Mouse (Mus musculus): ENCODE data around the gene Phtf2. TPM values are rescaled to one million over a fixed set of nuclear protein-coding genes. Genes with fewer than 3 reads are reported as not detected.

Phtf2 gene
- polyA plus RNA-seq, 1 experiment from 2014 or later = 23.4 TPM

- Histone ChIP-seq H3K4me3 (no peak overlapping the region), H3K27me3 (replicated peaks) (no peaks in the 10 kb centered on the region), H3K27ac (no peak overlapping the region), H3K4me1 (no peaks in the 10 kb centered on the region), H3K9me3 (no peaks in the 10 kb centered on the region), H3K36me3 (no peaks in the 10 kb centered on the region), H3K4me2 (replicated peaks) (no peak overlapping the region), H3K9ac (no peak overlapping the region)
- WGBS = 98% methylated on average over 2 of the region's 2 CpGs
- ATAC-seq (ENCODE audit: low FRiP score, low read depth) = no peak
Observed at GRCm38 (mm10) chr5:20858404-20858803, 23.5 kb downstream of the Phtf2 start.

DNA sequence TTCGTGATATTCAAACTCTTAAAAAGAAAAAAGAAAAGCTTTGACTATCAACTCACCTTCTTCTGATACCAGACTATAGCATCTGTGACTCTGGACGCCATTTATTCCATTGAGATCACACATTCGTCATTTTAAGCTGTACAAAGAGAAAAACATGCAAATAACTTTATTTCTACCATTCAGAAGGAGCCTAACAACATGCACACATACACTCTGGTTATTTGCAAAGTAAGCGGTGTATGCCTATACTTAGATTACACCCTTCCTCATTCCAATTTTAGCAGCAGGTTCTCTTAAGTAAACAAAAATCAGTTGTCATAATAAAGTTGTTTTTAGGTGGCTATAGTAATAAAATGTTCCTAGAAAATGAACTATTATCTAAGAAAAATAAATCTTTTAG, 26.9 kb downstream of the Phtf2 start:
- Histone ChIP-seq H3K27me3 (replicated peaks) (no peaks in the 10 kb centered on the region), H3K36me3 (no peaks in the 10 kb centered on the region), H3K4me2 (replicated peaks) (no peak overlapping the region), H3K9me3 (no peaks in the 10 kb centered on the region), H3K9ac (no peak overlapping the region), H3K27ac (no peak overlapping the region), H3K4me1 (no peaks in the 10 kb centered on the region), H3K4me3 (no peak overlapping the region)
- 93% methylated on average over 4 of the region's 4 CpGs for WGBS
- no peak for ATAC-seq (ENCODE audit: low FRiP score, low read depth)

- WGBS = 95% methylated on average over 2 of the region's 2 CpGs
- Histone ChIP-seq H3K36me3 (no peaks in the 10 kb centered on the region), H3K4me2 (replicated peaks) (no peak overlapping the region), H3K27ac (no peak overlapping the region), H3K9ac (no peak overlapping the region), H3K4me3 (no peak overlapping the region), H3K4me1 (no peaks in the 10 kb centered on the region), H3K9me3 (no peaks in the 10 kb centered on the region), H3K27me3 (replicated peaks) (no peaks in the 10 kb centered on the region)
- ATAC-seq (ENCODE audit: low FRiP score, low read depth) = no peak
Observed at GRCm38 (mm10) chr5:20847010-20847409, 34.9 kb downstream of the Phtf2 start.

DNA sequence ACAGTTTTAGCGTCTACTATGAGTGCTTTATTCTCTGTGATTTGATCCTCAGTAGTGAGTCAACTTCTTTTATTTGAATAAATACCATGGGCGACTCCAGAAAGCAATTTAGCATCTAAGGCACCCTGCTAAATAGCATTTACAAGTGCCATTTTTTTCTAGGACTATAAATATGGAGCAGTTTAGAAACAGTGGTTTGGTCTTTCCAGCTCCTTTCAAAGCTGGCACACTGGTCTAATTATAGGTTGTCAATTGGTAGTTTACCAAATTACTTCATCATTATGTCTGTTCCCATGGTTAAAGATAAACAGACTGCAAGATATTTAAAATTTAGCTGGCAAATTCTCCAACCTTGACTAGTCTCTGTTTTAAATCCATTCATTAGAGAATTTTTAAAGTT, 38.1 kb downstream of the Phtf2 start:
- Histone ChIP-seq H3K4me1 (no peaks in the 10 kb centered on the region), H3K4me3 (no peak overlapping the region), H3K9ac (no peak overlapping the region), H3K9me3 (no peaks in the 10 kb centered on the region), H3K27ac (no peak overlapping the region), H3K4me2 (replicated peaks) (no peak overlapping the region), H3K27me3 (replicated peaks) (no peaks in the 10 kb centered on the region), H3K36me3 (no peaks in the 10 kb centered on the region)
- 51% methylated on average over 2 of the region's 2 CpGs for WGBS
- ATAC-seq (ENCODE audit: low FRiP score, low read depth) = no peak

DNA sequence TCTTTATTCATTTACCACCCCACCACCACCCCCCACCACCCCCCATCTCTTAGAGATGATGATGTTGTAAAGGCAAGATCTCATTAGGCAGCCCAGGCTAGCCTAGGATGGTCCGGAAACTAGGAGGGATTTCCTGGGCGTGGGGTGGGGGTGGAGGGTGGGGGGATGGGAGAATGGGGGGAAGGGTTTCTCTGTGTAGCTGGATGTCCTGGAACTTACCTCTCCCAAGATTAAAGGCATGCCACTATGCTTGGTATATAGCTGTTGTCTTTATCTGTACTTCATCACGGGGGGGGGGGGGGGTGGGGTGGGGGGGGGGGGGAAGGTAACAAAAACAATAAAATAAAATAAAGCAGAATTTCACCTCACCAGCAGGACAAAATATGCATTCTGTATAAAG, 38.5 kb downstream of the Phtf2 start:
- 77% methylated on average over 2 of the region's 3 CpGs for WGBS
- Histone ChIP-seq H3K9ac (no peak overlapping the region), H3K4me3 (no peak overlapping the region), H3K4me2 (replicated peaks) (no peak overlapping the region), H3K27ac (no peak overlapping the region), H3K4me1 (no peaks in the 10 kb centered on the region), H3K36me3 (no peaks in the 10 kb centered on the region), H3K9me3 (no peaks in the 10 kb centered on the region), H3K27me3 (replicated peaks) (no peaks in the 10 kb centered on the region)
- no peak for ATAC-seq (ENCODE audit: low FRiP score, low read depth)

DNA sequence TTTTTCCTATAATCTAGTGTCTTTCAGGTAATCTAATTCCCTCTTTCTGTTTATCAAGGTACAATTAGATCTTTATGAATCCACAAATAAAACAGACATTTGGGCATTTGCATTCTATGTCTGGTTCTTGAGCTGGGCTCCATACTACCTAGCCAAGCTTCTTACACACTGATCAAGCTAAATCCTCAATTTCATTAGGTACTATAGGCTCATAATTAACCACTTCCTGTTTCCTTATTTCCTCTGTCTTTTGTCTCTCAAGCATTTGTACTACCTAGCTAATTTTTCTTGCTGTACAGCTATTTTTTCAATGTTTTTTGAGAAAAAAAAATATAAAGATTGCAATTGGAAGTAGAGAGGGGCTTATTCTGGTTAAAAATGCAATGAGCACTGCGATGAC, 44.8 kb downstream of the Phtf2 start:
- no peak for ATAC-seq (ENCODE audit: low FRiP score, low read depth)
- no peak overlapping the region for H3K9ac ChIP-seq
- no peak overlapping the region for H3K27ac ChIP-seq
- no peak overlapping the region for H3K4me2 ChIP-seq (replicated peaks)
- H3K9me3 ChIP-seq = no peaks in the 10 kb centered on the region
- WGBS = 98% methylated on average over 1 of the region's 1 CpGs
- no peak overlapping the region for H3K4me3 ChIP-seq
- no peaks in the 10 kb centered on the region for H3K36me3 ChIP-seq
- no peaks in the 10 kb centered on the region for H3K27me3 ChIP-seq (replicated peaks)
- H3K4me1 ChIP-seq = no peaks in the 10 kb centered on the region

DNA sequence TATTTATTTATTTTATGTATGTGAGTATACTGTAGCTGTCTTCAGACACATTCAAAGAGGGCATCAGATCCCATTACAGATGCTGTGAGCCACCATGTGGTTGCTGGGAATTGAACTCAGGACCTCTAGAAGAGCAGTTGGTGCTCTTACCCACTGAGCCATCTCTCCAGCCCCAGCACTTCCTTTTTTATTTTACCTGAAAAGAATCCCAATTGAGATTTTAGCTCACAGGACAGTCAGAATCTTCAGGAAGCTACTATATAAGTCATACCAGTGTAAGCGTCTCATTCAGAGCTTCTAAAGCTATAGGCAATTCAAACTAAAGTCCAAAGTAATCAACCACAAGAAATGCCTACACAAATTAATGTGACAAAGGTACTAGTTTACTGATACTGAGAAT, 47.5 kb downstream of the Phtf2 start:
- Histone ChIP-seq H3K27me3 (replicated peaks) (no peaks in the 10 kb centered on the region), H3K9ac (no peak overlapping the region), H3K9me3 (no peaks in the 10 kb centered on the region), H3K27ac (no peak overlapping the region), H3K4me2 (replicated peaks) (no peak overlapping the region), H3K36me3 (no peaks in the 10 kb centered on the region), H3K4me1 (no peaks in the 10 kb centered on the region), H3K4me3 (no peak overlapping the region)
- WGBS = 95% methylated on average over 1 of the region's 1 CpGs
- ATAC-seq (ENCODE audit: low FRiP score, low read depth) = no peak

- Histone ChIP-seq H3K27ac (no peak overlapping the region), H3K4me3 (no peak overlapping the region), H3K4me2 (replicated peaks) (no peak overlapping the region), H3K4me1 (no peaks in the 10 kb centered on the region), H3K27me3 (replicated peaks) (no peaks in the 10 kb centered on the region), H3K9ac (no peak overlapping the region), H3K9me3 (no peaks in the 10 kb centered on the region), H3K36me3 (no peaks in the 10 kb centered on the region)
- 93% methylated on average over 2 of the region's 2 CpGs for WGBS
- ATAC-seq (ENCODE audit: low FRiP score, low read depth) = no peak
Observed at GRCm38 (mm10) chr5:20831433-20831832, 50.5 kb downstream of the Phtf2 start.

- no peak overlapping the region for H3K27ac ChIP-seq
- H3K4me2 ChIP-seq (replicated peaks) = no peak overlapping the region
- no peaks in the 10 kb centered on the region for H3K9me3 ChIP-seq
- ATAC-seq (ENCODE audit: low FRiP score, low read depth) = no peak
- no peaks in the 10 kb centered on the region for H3K36me3 ChIP-seq
- H3K4me3 ChIP-seq = no peak overlapping the region
- no peaks in the 10 kb centered on the region for H3K4me1 ChIP-seq
- 100% methylated on average over 1 of the region's 1 CpGs for WGBS
- no peaks in the 10 kb centered on the region for H3K27me3 ChIP-seq (replicated peaks)
- H3K9ac ChIP-seq = no peak overlapping the region
Observed at GRCm38 (mm10) chr5:20830717-20831116, 51.2 kb downstream of the Phtf2 start.

- H3K9me3 ChIP-seq = no peaks in the 10 kb centered on the region
- no peak overlapping the region for H3K9ac ChIP-seq
- H3K4me2 ChIP-seq (replicated peaks) = no peak overlapping the region
- H3K27ac ChIP-seq = no peak overlapping the region
- ATAC-seq (ENCODE audit: low FRiP score, low read depth) = no peak
- 80% methylated on average over 1 of the region's 1 CpGs for WGBS
- H3K4me3 ChIP-seq = no peak overlapping the region
- no peaks in the 10 kb centered on the region for H3K36me3 ChIP-seq
- H3K4me1 ChIP-seq = no peaks in the 10 kb centered on the region
- no peaks in the 10 kb centered on the region for H3K27me3 ChIP-seq (replicated peaks)
Observed at GRCm38 (mm10) chr5:20821647-20822046, 60.3 kb downstream of the Phtf2 start.

DNA sequence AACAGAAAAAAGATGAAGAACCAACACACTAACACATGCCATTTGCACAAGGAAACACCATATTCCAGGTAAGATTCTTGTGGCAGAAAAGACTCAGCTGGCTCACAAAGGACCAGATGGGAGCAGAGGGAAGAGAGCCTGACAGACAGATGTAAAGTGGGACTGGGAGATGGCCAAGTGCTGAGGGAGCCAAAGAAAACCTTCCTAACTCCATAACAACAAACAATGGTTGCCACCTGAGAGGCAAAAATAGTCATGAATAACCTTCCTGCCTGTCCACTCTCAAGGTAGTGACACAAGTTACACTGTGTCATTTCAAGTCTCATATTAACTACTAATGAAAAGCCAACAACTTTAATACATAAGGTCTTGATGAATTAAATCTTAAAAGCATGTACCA, 60.8 kb downstream of the Phtf2 start:
- Histone ChIP-seq H3K4me2 (replicated peaks) (no peak overlapping the region), H3K27me3 (replicated peaks) (no peaks in the 10 kb centered on the region), H3K4me3 (no peak overlapping the region), H3K4me1 (no peaks in the 10 kb centered on the region), H3K36me3 (no peaks in the 10 kb centered on the region), H3K9ac (no peak overlapping the region), H3K27ac (no peak overlapping the region), H3K9me3 (no peaks in the 10 kb centered on the region)
- no peak for ATAC-seq (ENCODE audit: low FRiP score, low read depth)

DNA sequence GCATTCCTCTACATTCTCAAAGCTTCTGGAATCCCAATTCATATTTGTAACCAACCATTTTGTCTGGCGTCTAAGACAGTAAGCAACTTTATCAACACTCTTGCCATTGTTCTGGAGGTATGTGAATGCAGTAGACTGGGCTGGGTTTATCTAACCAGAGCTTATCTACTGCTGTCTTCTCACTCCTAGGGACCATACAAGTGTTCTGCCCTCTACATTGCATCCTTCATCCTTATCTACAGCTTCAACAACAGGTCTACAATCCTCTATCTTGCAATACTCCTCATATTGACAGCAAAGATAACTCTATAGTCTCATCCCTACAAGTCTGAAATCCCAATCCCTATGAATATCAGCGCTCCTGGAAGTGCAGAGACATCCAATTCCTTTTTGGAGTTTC, 66.8 kb downstream of the Phtf2 start:
- no peak overlapping the region for H3K4me3 ChIP-seq
- H3K4me1 ChIP-seq = no peaks in the 10 kb centered on the region
- no peaks in the 10 kb centered on the region for H3K27me3 ChIP-seq (replicated peaks)
- no peak overlapping the region for H3K4me2 ChIP-seq (replicated peaks)
- WGBS = 86% methylated on average over 2 of the region's 2 CpGs
- H3K36me3 ChIP-seq = no peaks in the 10 kb centered on the region
- H3K27ac ChIP-seq = no peak overlapping the region
- H3K9ac ChIP-seq = no peak overlapping the region
- no peak for ATAC-seq (ENCODE audit: low FRiP score, low read depth)
- H3K9me3 ChIP-seq = no peaks in the 10 kb centered on the region

- Histone ChIP-seq H3K27me3 (replicated peaks) (no peaks in the 10 kb centered on the region), H3K4me1 (no peaks in the 10 kb centered on the region), H3K9ac (no peak overlapping the region), H3K9me3 (no peaks in the 10 kb centered on the region), H3K4me2 (replicated peaks) (no peak overlapping the region), H3K27ac (no peak overlapping the region), H3K36me3 (no peaks in the 10 kb centered on the region), H3K4me3 (no peak overlapping the region)
- ATAC-seq (ENCODE audit: low FRiP score, low read depth) = no peak
- WGBS = 76% methylated on average over 6 of the region's 6 CpGs
Observed at GRCm38 (mm10) chr5:20810449-20810848, 71.5 kb downstream of the Phtf2 start.

- H3K36me3 ChIP-seq = peaks cover 19% of the 10 kb centered on the region
- H3K4me2 ChIP-seq (replicated peaks) = no peak overlapping the region
- H3K27me3 ChIP-seq (replicated peaks) = no peaks in the 10 kb centered on the region
- no peaks in the 10 kb centered on the region for H3K4me1 ChIP-seq
- WGBS = 82% methylated on average over 5 of the region's 5 CpGs
- H3K9ac ChIP-seq = no peak overlapping the region
- H3K9me3 ChIP-seq = no peaks in the 10 kb centered on the region
- H3K27ac ChIP-seq = no peak overlapping the region
- no peak overlapping the region for H3K4me3 ChIP-seq
- ATAC-seq (ENCODE audit: low FRiP score, low read depth) = no peak
Observed at GRCm38 (mm10) chr5:20795932-20796331, 86.0 kb downstream of the Phtf2 start.

Data from neural tube, embryonic 12.5 days (tissue).